Mouse (Mus musculus) thymus, postnatal 36 days (tissue): ENCODE results near the gene Rab15.
"Not testable (repeated sequence)": the region's sequence is repeated elsewhere in the genome, so short reads cannot be mapped to it uniquely, and the experiment has no call there.

Source experiments
- DNase-seq, 2 experiments: peaks; one replicate each; pipeline ENCODE4 v3.0.0; 2022; ENCODE audit warnings: mixed read lengths in 2 of 2

Gene Rab15

DNA sequence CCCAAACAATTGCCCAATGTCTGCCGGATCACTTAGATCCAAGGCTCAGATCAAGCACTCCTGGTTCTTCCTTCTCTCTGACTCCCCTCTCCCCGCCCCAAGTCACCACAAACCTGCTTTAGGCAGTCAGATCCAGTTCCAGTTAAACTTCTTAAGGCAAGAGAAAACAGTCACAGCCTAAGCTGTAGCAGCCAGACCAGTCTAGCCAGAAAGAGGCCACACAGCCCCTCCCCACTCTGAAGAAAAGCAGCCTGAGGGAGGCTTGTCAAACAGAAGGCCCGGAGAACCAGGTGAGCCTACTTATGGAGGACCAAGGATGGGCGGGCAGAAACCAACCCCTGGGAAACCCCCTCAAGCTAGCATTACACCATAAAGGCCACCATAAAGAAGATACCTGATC is 4.6 kb downstream of the Rab15 start:
- no peak for DNase-seq

DNA sequence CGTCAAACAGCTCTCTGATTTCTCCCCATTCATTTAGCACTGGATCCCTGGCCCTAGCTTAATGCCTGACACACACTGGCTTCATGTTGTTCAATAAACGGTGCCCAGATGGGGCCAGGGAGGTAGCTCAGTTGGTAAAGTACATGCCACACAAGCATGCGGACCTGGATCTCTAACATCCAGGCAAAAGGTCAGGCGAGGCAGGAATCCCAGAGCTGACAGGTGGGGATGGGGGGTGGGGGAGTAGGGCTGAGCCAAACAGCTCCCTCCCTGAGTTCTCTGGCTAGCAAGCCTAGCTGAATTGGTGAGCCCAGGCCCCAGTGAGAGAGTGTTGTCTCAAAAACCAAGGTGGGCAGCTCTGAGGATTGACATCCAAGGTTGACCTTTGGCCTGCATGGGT is 5.5 kb downstream of the Rab15 start:
- DNase-seq: no peak

DNA sequence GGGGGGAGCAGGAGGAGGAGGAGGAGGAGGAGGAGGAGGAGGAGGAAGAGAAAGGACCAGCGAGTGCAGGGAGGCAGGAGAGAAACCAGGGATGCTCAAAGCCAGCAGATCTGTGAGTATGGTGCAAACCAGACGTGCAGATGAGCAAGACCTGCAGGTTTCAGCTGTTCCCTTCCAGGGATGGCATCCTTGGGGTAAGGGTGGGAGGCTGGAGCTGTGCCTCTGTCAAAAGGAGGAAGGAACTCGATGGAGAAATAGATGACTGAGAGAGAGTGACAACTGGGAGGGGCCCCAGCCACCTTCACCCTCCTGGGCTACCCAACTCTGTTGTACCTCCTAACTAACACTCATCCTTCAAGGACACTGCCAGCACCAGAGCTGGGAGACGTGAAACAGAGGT is 6.0 kb downstream of the Rab15 start:
- DNase-seq: no peak

DNA sequence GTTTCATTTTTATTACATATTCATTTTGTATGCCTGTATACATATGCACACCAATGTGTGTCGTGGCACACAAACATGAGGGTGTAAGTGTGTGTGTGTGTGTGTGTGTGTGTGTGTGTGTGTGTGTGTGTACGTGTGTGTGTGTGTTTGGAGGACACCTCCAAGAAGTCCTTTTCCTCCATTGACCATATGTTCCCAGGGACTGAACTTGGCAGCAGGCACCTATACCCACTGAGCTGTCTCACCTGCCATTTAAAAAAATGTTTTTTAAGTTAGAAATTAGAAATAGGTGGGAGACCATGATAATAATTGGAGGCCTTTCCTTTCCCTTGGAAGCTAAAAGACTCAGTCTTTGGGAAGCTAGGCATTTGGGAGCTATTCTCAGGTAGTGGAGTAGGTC is 8.6 kb downstream of the Rab15 start:
- no peak for DNase-seq

DNA sequence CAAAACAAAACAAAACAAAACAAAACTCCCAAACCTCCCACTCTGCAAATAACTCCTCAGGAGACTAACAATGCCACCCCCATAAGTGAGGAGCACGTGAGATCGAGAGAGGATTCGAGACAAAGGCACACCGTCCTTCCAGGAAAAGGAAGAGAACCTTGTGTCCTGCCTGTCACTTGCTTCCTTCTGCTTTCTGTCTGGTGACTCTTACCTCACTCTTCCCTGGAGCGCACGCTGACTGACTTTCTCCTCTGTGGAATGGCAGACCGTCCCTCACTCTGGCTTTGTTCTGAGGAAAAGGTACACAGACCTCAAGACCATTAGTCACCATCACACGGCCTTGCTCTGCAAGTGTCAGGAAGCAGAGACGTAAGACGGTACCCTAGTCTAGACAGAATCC is 9.2 kb downstream of the Rab15 start:
- DNase-seq: no peak

DNA sequence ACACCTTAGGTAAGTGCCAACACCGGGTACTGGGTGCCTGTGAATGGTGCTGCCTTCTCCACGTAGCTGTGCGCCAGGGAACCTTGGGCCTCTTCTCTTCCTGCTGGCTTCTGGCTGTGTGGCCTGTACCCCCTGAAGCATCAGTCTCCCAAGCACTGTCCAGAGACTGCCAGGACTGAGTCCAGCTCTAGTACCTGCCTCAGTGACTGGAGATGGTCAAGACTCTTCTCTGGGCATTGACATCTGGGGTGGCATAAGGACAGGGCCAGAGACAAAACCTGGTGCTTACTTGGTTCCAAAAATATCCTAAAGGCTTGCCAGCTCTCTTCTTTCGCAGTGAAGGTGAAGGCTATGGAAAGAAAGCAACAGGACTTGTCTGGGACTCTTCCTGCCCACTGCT is 11.7 kb downstream of the Rab15 start:
- no peak for DNase-seq

DNA sequence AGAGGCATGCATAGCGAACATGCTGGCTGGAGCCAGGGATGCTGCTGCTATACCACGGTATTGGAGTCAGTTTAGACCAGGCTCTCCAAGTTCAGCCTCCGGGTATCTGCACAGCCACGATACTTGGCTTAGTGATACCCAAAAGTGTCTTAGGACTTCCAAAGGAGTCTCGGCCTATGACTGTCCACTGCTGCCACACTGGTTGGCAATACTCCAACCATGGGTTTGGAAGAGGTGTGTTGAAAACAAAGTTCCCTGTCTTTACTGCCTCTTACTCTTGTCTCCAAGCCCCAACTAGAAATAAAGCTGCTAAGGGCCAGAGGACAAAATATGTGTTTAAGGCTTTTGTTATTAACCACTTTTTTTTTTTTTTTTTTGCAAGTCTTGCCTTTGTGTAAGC is 12.2 kb downstream of the Rab15 start:
- no peak for DNase-seq

DNA sequence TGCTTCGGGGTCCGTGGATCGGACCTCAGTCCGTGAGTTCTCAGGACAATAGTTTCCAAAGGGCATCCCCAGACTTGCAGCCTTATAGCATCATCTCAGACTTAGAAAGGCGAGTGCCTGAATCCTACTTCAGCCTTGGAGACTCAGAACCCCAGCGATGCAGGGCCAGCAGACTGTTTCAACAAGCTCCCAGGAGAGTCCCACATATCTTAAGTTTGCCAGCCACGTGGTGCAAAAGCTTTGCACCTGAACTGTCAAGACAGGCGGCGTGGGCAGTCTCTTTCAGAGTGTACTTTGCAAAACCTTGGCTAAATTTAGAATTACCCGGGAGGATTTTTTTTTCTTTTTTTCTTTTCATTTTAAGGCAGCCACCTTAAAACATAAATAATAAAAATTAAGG is 14.9 kb downstream of the Rab15 start:
- no peak for DNase-seq

DNA sequence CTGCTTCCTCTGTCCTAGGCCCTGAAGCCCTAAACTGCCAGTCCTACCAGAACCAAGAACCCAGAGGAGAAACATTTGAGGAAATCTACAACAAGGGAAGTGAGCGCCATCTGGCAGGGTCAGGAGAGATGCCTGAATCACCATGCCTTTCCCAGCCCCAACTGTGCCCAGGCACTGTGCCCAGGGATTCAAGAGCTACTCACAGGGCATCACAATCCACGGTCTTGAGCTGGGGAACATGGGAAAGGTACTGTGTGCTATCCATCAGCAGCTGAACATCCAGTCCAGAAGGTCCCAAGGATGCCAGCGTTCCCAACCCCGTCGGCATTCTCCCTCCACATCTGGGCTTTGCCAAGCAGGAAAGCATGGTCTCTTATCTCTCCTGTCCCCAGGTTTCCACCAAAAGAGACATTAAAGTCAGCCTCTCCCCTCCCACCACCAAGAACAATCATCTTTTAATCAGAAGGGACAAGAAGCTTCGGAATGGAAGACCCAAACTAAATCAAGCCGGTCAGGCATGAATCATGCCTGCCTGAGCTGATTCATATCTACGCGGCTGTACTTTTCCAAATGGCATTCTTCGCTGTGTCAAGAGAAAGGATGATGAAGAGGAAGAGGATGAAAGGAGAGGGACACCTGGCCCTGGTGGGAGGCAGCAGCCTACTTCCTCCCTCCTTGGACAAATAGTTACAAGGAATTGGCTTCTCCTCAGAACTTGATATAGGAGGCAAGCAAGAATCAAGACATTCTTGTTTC is 17.5 kb downstream of the Rab15 start:
- no peak for DNase-seq

DNA sequence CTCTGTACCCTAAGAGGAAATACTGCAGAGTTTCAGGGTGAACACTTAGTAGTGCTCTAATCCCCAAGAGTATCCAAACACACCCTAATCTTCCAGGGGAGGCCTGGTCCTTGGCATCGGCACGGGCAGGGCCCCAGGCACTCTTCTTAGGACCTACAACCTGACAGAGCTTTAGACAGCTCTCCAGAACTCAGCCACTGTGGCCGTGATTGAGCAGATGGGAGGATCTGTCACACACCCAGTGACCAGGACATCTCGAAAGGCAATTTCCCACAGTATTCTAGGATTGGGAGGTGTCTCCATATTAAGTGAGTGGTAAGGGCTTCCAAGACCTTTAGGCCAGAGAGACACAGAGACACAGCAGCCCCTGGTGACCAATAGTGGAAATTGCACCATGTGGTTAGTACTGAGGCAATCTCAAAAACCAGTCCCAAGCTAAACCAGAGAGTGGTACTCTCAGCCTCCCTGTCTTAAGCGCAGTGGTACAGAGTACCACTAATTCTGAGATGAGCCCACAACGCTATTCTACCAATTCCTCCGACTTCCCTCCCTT is 18.9 kb downstream of the Rab15 start:
- DNase-seq: peak; percentile 45 to 47

DNA sequence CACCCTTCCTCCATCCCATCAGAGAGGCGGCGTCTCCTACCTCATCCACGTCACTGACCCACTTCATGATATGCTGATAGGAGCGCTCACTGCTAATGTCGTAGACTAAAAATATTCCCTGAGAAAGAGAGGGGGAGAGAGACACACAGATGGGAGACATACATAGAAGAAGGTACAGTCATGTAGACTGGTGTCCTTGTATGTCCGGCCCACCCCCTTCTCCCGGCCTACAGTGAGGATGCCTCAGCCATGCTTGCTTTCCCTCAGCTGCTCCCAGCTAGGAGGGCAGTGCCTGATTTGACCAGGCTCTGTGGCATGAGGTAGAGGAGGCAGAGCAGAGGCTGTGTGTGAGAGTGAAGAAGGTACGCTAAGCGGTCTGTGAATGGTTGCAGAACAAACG is 19.7 kb downstream of the Rab15 start:
- no peak for DNase-seq

DNA sequence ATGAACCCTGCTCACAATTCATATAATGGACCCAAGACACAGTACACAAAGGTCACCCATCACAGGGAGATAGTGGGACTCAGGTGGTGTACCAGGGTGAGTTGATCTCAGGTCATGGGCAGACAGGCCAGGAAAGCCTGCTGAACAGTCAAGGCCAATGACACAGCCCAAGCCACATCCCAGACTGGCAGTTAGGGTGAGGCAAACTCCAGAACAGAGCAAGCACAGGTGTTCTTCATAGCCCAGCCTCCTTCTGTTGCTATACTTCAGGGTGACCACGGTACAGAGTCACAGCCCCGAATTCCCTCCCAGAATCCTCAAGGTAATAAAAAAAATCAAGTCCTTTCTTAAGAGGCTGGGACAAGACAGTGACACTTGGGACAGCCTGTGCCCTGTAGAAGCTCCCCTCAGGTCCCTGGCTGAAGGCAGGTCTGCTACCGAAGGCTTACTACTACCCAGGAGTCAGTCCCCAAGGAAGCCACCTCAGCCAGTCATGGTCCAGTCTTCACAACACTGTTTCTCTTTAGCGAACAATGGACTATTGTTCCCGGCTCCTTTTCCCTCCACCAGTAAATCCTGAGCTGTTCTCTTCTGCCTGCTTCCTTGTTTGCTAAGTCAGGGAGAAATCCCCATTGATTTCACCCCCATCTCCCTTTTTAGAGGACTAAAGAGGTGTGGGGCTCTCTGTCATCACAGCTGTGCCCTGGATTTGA is 24.5 kb downstream of the Rab15 start:
- DNase-seq: no peak

DNA sequence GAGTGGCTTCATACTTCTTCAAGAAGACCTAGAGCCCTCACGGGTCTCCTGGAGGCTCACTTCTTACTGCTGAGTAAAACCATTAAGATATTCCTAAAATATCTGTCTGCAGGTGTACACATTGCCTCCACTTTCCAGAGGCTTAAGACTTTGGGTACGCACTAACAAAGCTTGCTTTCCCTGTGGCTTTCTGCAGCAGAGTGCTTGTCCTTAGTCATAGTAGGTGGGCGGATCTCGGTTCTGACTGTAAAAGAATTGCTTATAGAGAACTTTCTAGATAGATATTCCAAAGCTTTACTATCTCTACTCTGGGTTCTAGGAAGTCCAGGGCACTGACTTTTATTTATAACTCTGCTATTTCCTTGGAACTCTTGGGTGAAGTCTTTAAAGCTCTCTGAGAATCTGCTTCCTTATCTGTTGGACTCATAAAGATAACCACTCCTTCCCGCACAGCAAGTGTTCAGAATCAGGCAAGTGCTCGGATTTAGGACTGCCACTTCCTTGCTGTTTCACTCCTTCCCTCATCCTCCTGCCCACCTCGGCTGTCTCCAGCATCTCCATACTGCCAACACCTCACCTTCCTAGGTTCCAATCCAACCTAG is 25.7 kb downstream of the Rab15 start:
- DNase-seq: no peak

DNA sequence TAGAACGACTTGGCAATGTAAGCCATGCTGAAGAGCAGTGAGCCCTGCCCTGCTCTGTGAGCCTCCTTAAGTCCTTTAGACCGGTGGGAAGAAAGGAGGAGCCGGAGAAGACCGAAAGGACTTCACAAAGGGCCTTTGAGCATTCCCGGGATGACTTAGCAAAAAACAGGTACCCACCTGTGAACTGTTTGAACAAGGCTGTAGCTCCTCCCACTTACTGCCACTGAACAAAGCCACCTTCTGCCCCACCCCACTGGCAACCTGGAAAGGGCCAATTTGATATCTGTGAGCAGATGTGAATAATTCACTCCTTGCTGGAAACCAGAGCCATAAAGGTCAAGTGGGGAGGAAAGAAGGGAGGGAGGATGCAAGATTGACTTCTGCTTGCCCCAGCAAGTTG is 27.4 kb downstream of the Rab15 start, which contains the start of gene Gpx2:
TSS of gene Gpx2 (minus strand) at position 205 of the 400 bp plus-strand sequence.
- DNase-seq: no peak

DNA sequence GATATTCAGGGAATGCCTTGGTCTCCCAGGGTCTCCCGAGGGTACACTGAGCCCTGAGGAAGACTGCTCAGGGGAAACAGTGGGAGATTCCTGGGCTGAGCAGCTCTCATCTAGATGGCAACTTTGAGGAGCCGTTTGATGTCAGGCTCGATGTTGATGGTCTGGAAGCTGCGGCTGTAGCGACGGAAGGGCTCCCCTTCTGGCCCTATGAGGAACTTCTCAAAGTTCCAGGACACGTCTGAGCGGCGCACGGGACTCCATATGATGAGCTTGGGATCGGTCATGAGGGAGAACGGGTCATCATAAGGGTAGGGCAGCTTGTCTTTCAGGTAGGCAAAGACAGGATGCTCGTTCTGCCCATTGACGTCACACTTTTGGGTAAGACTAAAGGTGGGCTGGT is 30.2 kb downstream of the Rab15 start:
- DNase-seq: not testable (repeated sequence)

DNA sequence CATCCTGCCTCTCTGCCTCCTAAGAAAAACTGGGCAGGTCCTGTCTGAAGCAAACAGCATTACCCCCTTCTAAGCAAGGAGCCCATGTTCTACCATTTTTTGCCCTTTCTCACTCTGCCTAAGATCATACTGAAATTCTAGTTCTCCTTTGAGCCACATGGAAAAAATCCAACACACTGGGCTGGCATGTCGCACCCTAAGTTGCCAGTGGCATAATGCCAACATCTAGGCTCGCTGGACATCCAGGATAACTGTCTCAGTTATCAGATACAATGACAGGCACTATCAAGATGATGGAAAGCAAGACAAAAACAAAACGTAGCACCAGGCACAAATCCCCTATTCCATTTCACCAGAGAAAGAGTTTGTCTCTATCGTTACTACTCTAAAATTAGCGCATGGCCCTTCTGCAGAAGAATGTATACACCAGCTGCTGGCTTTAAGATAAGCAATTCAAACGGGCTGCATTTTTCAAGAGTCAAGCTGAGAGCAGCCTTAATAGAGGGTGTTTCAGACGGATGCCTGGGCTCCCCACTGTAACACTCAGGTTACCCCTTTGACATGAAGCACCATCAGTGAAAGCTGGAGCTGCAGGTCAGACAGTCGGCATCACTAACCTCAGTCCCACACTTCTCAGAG is 32.1 kb downstream of the Rab15 start:
- no peak for DNase-seq

DNA sequence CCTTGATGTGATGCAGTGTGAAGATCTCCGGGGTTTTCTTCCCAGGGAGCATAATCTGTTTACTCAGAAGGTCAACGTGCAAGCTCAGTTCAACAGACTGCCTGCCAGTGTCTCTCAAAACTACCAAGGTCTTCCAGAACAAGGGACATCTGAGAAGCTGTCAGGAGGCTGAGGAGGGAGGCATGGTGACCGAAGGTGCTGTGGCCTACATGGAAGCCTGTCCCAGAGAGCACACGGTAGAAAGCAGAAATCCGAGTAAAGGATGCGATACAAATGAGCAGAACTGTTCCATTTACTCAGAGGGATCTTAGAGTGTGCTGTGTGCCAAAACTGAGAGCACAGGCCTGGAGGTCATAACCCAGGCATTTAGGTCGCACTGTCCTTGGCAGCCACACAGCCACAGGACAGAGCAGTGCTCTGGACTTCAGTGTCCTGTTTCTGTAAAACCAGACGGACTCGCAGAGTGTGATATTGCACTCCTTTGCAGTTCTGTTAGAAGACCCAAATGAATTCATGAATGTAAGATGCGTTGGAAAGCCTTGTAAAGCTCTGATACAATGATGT is 38.6 kb downstream of the Rab15 start:
- no peak for DNase-seq

DNA sequence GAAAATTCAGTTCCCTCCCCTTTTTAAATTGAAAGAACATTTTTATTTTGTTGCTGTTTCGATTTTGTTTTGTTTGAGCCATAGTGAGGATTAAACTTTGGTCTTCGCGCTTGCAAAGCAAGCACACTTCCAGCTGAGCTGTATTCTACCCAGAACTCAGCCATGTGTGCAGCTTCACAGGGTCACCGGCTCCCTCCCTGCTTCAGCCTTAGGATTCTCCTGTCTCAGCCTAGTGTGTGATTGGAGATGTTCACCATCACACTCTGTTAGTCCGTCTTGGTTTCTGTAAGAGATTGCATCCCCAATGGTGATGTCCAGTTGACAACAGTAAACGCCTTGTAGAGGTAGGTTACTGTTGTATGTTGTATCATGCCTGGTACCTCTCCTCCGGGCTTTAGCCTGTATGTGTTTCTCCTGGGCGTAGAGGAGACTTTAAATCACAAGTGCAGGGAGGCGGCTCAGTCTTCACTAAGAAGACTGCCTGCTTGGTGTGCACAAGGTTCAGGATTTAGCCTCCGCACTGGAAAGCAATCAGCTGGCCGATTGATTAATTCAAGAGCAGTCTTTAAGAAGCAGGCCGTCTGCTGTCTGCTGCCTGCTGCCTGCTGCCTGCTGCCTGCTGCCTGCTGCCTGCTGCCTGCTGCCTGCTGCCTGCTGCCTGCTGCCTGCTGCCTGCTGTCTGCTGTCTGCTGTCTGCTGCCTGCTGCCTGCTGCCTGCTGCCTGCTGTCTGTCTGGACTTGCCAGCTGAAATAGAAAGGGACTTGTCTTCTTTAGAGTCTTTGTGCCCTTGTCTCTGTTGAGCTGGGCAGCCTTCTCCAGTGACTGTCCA is 41.9 kb downstream of the Rab15 start:
- no peak for DNase-seq

DNA sequence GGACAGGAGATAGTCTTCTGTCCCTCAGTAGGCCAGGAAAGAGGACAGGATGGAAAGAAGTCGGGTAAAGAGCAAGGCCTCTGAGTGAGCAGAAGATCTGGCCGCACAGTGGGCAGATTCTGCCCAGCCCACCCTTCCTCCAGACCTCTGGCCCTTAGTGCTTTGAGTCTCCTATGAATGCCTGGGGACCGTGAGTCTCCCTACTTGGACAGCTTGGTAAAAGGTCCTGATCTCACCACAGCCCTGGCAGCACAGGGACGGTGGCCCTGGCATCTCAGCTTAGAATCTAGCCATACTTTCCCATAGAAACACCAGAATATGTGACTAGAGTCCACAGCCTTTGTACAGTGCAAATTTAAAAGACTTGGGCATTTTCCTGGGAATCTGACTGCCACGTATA is 42.8 kb downstream of the Rab15 start:
- DNase-seq: no peak

DNA sequence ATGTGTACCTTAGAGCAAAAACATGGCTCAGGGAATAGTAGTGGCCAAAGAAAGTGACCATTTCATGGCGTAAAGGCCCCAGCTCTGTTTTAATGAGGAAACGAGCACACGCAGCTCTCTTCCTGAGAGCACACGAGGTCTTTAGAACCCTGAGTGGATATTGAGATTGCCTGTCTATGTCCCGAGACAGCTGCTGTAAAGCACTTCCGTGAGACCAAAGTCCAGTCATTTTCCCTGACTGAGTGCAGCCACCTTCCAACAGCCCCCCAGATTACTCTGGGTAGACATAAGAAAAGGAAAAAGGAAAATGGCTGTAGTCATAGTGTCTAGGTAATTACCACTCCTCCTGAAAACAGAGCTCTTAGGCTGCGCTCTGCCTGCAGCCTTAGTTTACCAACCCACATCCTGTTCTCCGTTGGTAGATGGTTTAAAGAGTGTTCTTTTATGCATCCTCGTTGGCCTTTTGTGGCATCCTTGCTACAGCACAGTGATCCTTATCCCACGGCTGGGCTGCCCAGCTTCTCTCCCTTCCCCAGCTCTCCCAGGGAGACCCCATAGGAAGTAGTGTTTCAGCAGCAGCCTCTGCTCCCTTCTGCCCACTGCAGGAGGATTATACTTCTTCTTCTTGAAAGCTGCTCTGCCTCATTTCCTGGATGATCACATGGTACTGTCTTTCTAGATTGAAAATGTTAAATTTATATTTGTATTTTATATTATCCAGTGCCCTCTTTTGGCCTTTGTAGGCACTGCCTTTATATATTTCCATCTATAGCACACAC is 44.2 kb downstream of the Rab15 start:
- peak; percentile 28 to 30 for DNase-seq

DNA sequence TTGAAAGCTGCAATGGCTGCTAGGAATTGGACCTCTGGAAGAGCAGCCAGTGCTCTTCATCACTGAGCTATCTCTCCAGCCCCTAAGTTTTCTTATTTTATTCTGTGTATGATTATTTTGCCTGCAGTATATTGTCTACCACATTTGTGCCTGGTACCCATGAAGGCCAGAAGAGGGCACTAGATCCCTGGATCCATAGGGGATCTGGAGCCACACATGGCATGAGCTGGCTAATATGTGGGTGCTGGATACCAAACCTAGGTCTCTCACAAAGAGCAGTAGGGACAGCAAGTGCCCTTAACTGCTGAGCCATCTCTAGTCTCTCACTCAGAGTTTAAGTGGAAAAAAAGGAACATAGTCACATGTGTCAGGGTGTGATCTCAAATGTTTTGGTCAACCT is 44.9 kb downstream of the Rab15 start:
- no peak for DNase-seq
